Mouse (Mus musculus) midbrain, embryonic 13.5 days (tissue): ENCODE data around the gene Hist1h2bl. TPM values are rescaled to one million over a fixed set of nuclear protein-coding genes. Genes with fewer than 3 reads are reported as not detected.
"Not testable (repeated sequence)": the region's sequence is repeated elsewhere in the genome, so short reads cannot be mapped to it uniquely, and the experiment has no call there.

ENCODE experiments used
- ATAC-seq: fragments of 200-750 bp; cut with Nextera tagmentation; 2 replicates; pipeline ENCODE4 v1.8.0; 2017; ENCODE audit warnings: mild to moderate bottlenecking, moderate TSS enrichment, moderate library complexity
- H3K27ac ChIP-seq: fragments of 300-500 bp; sonication (generic); 2 replicates; pipeline ENCODE4 v1.5.1; 2015; ENCODE audit warnings: inconsistent platforms, mild to moderate bottlenecking, moderate library complexity
- H3K27me3 ChIP-seq: fragments of 300-500 bp; sonication (generic); 2 replicates; pipeline ENCODE4 v1.6.1; 2015; ENCODE audit warnings: mild to moderate bottlenecking, inconsistent platforms
- H3K36me3 ChIP-seq: fragments of 300-500 bp; sonication (generic); 2 replicates; pipeline ENCODE4 v1.6.1; 2015; ENCODE audit warnings: mild to moderate bottlenecking, inconsistent platforms
- H3K4me1 ChIP-seq: fragments of 300-500 bp; sonication (generic); replicated peaks from 2 replicates; pipeline ENCODE4 v1.6.1; 2015; ENCODE audit warnings: inconsistent platforms
- H3K4me2 ChIP-seq: fragments of 300-500 bp; sonication (generic); replicated peaks from 2 replicates; pipeline ENCODE4 v1.6.1; 2015; ENCODE audit warnings: moderate library complexity, mild to moderate bottlenecking, inconsistent platforms
- H3K4me3 ChIP-seq: fragments of 300-500 bp; sonication (generic); replicated peaks from 2 replicates; pipeline ENCODE4 v1.5.1; 2015; ENCODE audit warnings: mild to moderate bottlenecking, inconsistent platforms
- H3K9ac ChIP-seq: fragments of 300-500 bp; sonication (generic); replicated peaks from 2 replicates; pipeline ENCODE4 v1.6.1; 2015; ENCODE audit warnings: mild to moderate bottlenecking, inconsistent platforms
- H3K9me3 ChIP-seq: fragments of 300-500 bp; sonication (generic); 2 replicates; pipeline ENCODE4 v1.6.1; 2016; ENCODE audit warnings: mild to moderate bottlenecking, inconsistent platforms
- WGBS: fragments of 180-500 bp; shearing (Covaris S2); methylation state at CpG from one replicate; pipeline ENCODE4 v1.1.7; 2015; 5-methylcytosine and 5-hydroxymethylcytosine counted together
- polyA plus RNA-seq: library from polyadenylated mRNA; unstranded; fragments of >200 nt; fragmentation: Nextera tagmentation; extraction: Ambion mirVana; gene quantifications from 2 replicates; pipeline ENCODE4 v1.2.1, GENCODE M21; 2015

Hist1h2bl gene
- polyA plus RNA-seq, 1 experiment from 2014 or later = not detected

DNA sequence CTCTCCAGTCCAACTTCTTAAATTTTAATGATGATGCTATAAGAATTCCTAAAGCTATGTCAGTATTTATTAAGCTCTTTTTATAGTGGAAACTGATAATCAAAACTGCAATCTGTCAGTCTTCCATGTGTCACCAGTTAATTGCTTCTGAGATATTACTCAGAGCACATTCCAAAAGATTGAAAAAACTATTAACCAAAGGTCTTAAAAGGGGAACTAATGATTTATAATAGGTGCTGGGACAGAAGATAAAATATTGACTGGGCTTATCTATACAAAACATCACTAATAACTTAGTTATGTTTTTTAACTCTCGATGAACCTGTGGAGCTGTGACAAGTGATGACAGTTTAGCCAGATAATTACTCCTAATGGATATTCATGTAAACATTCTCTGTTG is 29.1 kb upstream of the Hist1h2bl start:
- ATAC-seq = no peak
- H3K9me3 ChIP-seq = no peaks in the 10 kb centered on the region
- no peaks in the 10 kb centered on the region for H3K27me3 ChIP-seq
- no peaks in the 10 kb centered on the region for H3K36me3 ChIP-seq
- no peak overlapping the region for H3K27ac ChIP-seq
- peaks cover 22% of the 10 kb centered on the region for H3K4me1 ChIP-seq
- 94% methylated on average over 1 of the region's 1 CpGs for WGBS
- H3K4me3 ChIP-seq = no peak overlapping the region
- H3K9ac ChIP-seq = no peak overlapping the region
- no peak overlapping the region for H3K4me2 ChIP-seq

DNA sequence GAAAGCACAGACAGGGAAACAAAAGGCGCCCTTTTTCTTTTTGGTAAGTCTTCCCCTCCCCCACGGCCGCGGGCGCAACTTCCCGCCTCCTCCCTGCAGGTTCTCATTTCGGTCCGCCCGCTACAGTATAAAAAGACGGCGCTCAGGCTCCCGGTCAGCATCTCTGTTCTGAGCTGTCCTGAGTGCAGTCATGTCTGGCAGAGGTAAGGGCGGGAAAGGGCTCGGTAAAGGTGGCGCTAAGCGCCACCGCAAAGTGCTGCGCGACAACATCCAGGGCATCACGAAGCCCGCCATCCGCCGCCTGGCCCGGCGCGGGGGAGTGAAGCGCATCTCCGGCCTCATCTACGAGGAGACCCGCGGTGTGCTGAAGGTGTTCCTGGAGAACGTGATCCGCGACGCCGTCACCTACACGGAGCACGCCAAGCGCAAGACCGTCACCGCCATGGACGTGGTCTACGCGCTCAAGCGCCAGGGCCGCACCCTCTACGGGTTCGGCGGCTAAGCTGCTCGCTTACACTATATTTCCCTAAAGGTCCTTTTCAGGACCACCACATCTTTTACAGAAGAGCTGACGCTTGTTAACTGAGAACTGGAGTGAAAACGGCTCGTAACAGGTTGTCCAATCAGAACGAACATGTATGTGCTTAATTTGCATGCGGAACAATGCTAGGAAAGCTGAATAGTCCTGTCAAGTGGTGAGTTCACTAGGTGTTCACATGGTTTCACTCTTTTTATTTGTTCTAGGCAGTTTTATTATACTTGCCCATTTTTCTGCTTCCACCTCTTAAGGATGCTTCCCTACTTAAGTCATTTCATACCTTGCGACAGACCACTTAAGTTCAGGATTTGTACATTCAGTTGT is 19.2 kb upstream of the Hist1h2bl start, which contains the start of gene Hist1h4j:
Hist1h4j (plus strand) TSS at position 159 of the 862 bp plus-strand sequence.
- Histone ChIP-seq H3K27ac (peak within 1 kb of the TSS; percentile 98), H3K9ac (peak within 1 kb of the TSS; percentile 73), H3K4me3 (peak within 1 kb of the TSS; percentile 53), H3K4me2 (peak within 1 kb of the TSS; percentile 57), H3K4me1 (peaks cover 19% of the 10 kb centered on the region)
- H3K27me3 ChIP-seq, H3K9me3 ChIP-seq, H3K36me3 ChIP-seq: not testable (repeated sequence)
- ATAC-seq = peak; percentile 90
- whole genome bisulfite sequencing = under 1% methylated on average over 46 of the region's 56 CpGs

DNA sequence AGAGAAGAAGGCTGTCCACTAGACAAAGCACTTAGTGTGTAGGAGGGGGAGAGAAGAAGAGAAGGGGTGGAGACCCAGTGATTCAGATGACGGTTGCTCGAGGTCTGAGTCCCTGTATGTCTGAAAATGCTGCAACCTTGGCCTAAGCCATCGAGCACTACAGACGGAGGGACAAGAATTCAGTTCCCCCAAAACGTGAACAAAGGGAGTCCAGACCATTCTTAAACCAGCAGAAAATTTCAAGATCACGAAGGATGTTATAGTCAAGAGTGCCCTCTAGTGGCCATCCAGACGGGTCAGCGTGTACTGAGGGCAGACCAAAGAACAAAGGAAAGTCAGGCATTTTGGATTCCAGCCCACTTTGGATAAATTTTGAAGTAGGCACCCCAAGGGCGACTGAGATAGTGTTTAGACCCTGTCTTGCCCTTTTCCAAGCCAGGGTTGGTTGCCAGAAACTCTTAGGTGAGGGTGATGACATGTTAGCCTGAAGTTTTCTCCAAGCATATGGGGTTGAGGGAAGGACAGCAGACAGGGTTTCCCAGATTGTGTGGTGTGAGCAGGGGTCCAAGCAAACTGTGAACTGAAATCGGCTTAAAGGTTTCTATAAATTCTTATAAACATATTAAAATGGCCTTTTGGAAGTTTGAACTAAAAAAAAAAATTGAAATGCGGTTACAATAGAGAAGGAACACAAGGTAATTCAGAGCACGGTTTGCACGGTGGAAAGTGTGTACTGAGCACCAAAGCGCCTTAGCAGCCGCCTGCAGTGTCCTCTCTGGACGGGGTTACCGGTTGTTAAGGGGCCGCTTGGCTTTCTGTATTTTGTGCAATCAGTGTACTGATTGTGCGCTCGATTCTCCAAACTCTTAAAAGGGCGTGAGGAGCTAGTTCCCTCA is 18.3 kb upstream of the Hist1h2bl start:
- no peaks in the 10 kb centered on the region for H3K36me3 ChIP-seq

DNA sequence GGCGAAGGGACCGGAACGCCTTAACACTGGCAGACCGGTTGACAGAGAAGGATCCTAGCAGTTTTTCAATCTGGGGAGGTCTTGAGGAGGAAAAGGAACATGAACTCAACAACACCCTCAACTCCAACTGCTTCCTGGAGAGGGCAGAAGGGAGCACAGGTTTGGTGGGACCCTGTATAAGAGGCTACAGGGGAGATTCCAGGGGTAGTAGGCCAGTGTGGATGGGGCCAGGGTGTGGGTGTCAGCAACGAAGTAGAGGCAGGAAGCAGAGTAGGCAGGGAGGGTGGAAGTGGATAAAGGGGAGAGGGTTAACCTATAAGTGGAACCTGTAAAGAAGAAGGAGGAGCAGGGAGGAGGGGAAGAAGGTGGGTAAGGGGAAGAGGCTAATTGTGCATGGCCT is 17.5 kb upstream of the Hist1h2bl start:
- H3K27me3 ChIP-seq = no peaks in the 10 kb centered on the region
- no peak overlapping the region for H3K4me3 ChIP-seq
- no peaks in the 10 kb centered on the region for H3K36me3 ChIP-seq
- no peaks in the 10 kb centered on the region for H3K9me3 ChIP-seq
- H3K9ac ChIP-seq = no peak overlapping the region
- no peak overlapping the region for H3K4me2 ChIP-seq
- peak overlapping the region; percentile 98 for H3K27ac ChIP-seq
- H3K4me1 ChIP-seq = peaks cover 19% of the 10 kb centered on the region
- 61% methylated on average over 5 of the region's 5 CpGs for WGBS
- ATAC-seq = peak; percentile 46

More for the DNA sequence above, 18.3 kb upstream of the Hist1h2bl start:
- Histone ChIP-seq H3K4me2 (peak overlapping the region; percentile 57), H3K9ac (peak overlapping the region; percentile 73), H3K27ac (peak overlapping the region; percentile 98), H3K27me3 (no peaks in the 10 kb centered on the region), H3K4me1 (peaks cover 19% of the 10 kb centered on the region), H3K4me3 (peak overlapping the region; percentile 53), H3K9me3 (no peaks in the 10 kb centered on the region)
- ATAC-seq = peak; percentile 82
- under 1% methylated on average over 21 of the region's 21 CpGs for WGBS

DNA sequence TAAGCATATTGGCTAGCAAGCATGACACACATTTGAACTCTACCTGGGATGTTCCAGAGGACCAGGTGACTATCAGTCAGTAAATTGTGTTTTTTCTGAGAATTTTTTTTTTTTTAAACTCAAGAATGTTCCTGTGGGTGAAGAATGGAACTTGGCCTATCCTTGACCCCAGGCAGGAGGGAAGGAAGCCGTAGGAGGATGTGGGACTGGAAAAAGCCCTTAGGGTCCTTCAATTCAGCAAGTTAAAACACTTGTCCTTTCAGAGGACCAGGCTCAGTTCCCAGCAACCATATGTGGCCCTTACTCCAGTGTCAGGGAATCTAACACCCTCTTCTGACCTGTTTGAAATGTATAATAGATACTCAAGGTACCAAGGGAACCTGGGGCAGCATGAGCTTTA is 13.6 kb upstream of the Hist1h2bl start:
- 85% methylated on average over 1 of the region's 1 CpGs for WGBS

DNA sequence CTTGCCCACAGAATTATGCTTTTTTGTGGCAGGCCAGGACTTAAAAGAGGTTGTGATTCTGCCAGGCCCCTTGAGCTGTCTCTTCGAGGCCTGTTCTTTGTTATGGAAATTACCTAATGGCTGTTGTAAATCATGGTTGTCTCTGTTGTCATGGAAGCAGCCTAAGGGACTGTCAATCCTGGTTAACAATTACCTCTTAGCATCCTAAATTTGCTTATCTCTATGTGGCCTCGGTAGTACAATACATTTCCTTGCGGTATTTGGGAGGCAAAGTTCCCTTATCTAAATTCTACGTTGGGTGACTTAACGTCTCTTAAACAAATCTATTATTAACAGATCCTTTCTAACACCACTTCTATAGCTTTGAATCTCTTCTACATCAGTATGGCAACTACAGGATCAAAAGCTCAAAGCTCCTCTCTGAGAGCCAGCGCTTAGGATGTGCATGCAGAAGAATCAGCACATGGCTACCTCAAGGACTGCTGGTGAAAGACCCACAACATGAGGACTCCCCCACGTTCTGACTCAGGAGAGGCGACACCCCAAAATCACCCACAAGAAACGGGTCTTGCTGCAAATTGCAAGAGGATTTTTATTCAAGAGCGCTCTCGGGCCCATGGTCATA is 12.1 kb upstream of the Hist1h2bl start:
- H3K4me1 ChIP-seq = peaks cover 15% of the 10 kb centered on the region
- H3K27ac ChIP-seq = peak overlapping the region; percentile 74
- H3K9ac ChIP-seq = no peak overlapping the region
- WGBS = 16% methylated on average over 11 of the region's 11 CpGs
- peak; percentile 83 for ATAC-seq
- H3K9me3 ChIP-seq = no peaks in the 10 kb centered on the region
- H3K27me3 ChIP-seq = no peaks in the 10 kb centered on the region
- no peak overlapping the region for H3K4me2 ChIP-seq
- no peak overlapping the region for H3K4me3 ChIP-seq
- H3K36me3 ChIP-seq = no peaks in the 10 kb centered on the region

More for the DNA sequence above, 13.6 kb upstream of the Hist1h2bl start:
- Histone ChIP-seq H3K9ac (no peak overlapping the region), H3K4me3 (no peak overlapping the region), H3K27me3 (no peaks in the 10 kb centered on the region), H3K27ac (no peak overlapping the region), H3K36me3 (no peaks in the 10 kb centered on the region), H3K4me2 (no peak overlapping the region), H3K4me1 (peaks cover 15% of the 10 kb centered on the region), H3K9me3 (no peaks in the 10 kb centered on the region)
- no peak for ATAC-seq

DNA sequence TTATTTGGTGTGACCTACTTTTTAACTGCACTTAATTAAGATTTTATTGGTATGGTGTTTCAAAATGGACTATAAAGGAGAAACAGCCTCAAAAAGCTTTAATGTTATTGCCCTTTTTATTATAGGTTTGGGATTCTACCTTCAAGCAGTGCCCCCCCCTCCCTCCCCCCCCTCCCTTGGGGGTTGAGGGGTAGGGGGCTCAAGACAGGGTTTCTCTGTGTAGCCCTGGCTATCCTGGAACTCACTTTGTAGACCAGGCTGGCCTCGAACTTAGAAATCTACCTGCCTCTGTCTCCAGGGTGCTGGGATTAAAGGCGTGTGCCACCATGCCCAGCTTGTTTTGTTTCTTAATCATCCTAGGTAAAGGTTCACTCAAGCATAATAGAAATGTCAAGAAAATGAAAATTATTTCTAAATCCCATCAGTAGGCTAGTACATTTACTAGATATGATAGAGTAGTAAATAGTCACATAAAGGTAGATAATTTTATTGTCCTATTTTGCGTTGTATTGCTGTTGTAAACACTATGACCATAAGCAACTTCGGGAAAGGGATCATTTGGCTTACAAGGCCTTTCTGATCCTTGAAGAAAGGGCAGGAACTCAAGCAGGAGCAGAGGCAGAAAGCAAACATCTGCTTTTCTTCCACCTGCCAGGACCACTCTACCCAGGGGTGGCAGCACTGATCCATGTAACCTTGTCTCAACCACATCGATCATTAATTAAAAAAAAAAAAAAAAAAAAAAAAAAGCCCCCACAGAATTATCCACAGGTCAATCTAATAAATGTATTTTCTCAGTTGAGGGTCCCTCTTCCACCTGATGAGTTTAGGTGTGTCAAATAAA is 7.3 kb upstream of the Hist1h2bl start:
- Histone ChIP-seq H3K4me3 (no peak overlapping the region), H3K36me3 (no peaks in the 10 kb centered on the region), H3K27me3 (no peaks in the 10 kb centered on the region), H3K9ac (no peak overlapping the region), H3K4me1 (peaks cover 43% of the 10 kb centered on the region), H3K27ac (no peak overlapping the region), H3K9me3 (no peaks in the 10 kb centered on the region), H3K4me2 (peak overlapping the region; percentile 64; the same call in 1 of the 2 replicates)
- no peak for ATAC-seq
- WGBS = 22% methylated on average over 5 of the region's 5 CpGs

DNA sequence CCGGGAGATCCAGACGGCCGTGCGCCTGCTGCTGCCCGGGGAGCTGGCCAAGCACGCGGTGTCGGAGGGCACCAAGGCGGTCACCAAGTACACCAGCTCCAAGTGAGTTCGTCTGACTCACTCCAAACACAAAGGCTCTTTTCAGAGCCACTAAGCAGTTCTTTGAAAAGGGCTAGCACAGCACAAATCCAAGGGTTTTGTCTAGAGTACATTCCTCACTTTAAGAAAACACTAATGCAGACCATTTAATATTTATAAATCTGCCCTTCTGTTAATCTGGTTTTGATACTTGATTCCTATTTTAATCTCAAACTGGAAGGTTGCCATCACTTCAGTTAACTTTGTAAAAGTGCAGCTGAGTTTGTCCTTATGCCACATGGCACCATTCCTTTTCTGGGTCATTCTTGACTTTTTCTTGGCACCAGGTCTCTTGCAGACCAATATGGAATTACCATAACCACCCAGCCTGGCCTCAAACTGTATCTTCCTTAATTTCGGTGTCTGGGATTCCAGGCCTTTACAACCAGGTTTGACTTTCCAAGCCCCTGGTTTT is 6.5 kb upstream of the Hist1h2bl start:
- peaks cover 39% of the 10 kb centered on the region for H3K4me1 ChIP-seq

DNA sequence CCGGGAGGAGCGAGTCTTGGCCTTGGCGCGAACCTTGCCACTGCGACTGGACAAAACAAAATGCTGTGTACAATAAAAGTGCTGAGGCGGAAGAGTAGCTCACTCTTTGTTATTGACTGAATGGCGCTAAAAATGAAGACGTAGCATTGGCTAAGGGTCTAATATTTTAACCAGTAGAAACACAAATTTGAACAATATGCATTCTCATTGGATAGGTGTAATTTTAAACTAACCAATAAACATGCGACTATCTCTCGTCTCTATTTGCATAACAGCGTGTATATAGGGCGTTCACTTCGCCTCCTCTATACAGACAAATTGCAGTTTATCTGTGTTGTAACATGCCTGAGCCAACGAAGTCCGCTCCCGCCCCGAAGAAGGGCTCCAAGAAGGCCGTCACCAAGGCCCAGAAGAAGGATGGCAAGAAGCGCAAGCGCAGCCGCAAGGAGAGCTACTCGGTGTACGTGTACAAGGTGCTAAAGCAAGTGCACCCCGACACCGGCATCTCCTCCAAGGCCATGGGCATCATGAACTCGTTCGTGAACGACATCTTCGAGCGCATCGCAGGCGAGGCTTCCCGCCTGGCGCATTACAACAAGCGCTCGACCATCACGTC is 5.9 kb upstream of the Hist1h2bl start, which contains the start of gene Hist1h2bm:
Hist1h2bm (plus strand) TSS at position 288 of the 616 bp plus-strand sequence.
- WGBS = under 1% methylated on average over 37 of the region's 37 CpGs
- ATAC-seq = peak; percentile 97
- peak within 1 kb of the TSS; percentile 72 for H3K9ac ChIP-seq
- not testable (repeated sequence) for H3K9me3 ChIP-seq, H3K36me3 ChIP-seq, H3K27me3 ChIP-seq
- peak within 1 kb of the TSS; percentile 40 for H3K4me3 ChIP-seq
- H3K4me1 ChIP-seq = peaks cover 36% of the 10 kb centered on the region
- H3K4me2 ChIP-seq = peak within 1 kb of the TSS; percentile 64
- H3K27ac ChIP-seq = peak within 1 kb of the TSS; percentile 91

More for the DNA sequence above, 6.5 kb upstream of the Hist1h2bl start:
- Histone ChIP-seq H3K9ac (peak overlapping the region; percentile 72), H3K27me3 (no peaks in the 10 kb centered on the region), H3K27ac (peak overlapping the region; percentile 91), H3K36me3 (no peaks in the 10 kb centered on the region), H3K4me2 (peak overlapping the region; percentile 64), H3K9me3 (no peaks in the 10 kb centered on the region), H3K4me3 (peak overlapping the region; percentile 40)
- WGBS = 1% methylated on average over 11 of the region's 11 CpGs
- peak; percentile 24; the same call in 1 of the 2 replicates for ATAC-seq

DNA sequence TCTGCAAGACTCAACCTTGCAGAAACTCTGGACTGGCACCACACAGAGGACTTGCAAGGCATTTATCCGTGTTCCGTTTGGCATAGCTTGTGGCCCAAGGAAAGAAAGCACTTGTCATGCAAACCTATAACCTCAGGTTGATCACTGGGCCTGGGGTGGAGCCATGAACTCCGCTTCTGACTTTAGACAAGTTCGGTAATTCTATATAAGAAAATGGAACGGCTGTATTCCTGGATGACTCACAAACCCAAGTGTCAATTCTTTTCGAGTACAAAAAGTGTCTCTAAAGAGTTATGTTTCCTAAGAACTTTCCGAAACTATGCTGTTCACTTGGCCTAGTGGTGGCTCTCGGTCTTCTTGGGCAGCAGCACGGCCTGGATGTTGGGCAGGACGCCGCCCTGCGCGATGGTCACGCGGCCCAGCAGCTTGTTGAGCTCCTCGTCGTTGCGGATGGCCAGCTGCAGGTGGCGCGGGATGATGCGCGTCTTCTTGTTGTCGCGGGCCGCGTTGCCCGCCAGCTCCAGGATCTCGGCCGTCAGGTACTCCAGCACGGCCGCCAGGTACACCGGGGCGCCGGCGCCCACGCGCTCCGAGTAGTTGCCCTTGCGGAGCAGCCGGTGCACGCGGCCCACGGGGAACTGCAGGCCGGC is 5.3 kb upstream of the Hist1h2bl start:
- Histone ChIP-seq H3K4me2 (peak overlapping the region; percentile 64), H3K9ac (peak overlapping the region; percentile 55), H3K4me1 (peaks cover 38% of the 10 kb centered on the region), H3K27ac (peak overlapping the region; percentile 77), H3K4me3 (peak overlapping the region; percentile 40)
- not testable (repeated sequence) for H3K9me3 ChIP-seq, H3K36me3 ChIP-seq, H3K27me3 ChIP-seq
- WGBS = 2% methylated on average over 23 of the region's 44 CpGs
- ATAC-seq = peak; percentile 10; the same call in 1 of the 2 replicates
